Mouse (Mus musculus): ENCODE data around the gene Mbtd1. TPM values are rescaled to one million over a fixed set of nuclear protein-coding genes. Genes with fewer than 3 reads are reported as not detected.

The Mbtd1 gene
- polyA plus RNA-seq (2014; fragmentation: Illumina TruSeq; extraction: RNeasy Lipid Tissue Mini Kit (QIAGEN cat#74804); ENCODE audit: low read depth, low replicate concordance), result 14.3 TPM

GRCm38 (mm10) chr11:93885572-93886410, at the start of gene Mbtd1, which contains the start of gene Utp18:
Gene Mbtd1, plus strand, starts transcription at chr11:93885852.
Gene Utp18, minus strand, starts transcription at chr11:93885766.

GRCm38 (mm10) chr11:93956159-93956558, 70.5 kb downstream of the Mbtd1 start, which contains the start of gene Nme2:
Gene Nme2, minus strand, starts transcription at chr11:93956259.

GRCm38 (mm10) chr11:93968005-93968847, 82.6 kb downstream of the Mbtd1 start, which contains the start of the genes Gm20390 and Nme1:
Gene Gm20390, minus strand, starts transcription at chr11:93968293.
Gene Nme1, minus strand, starts transcription at chr11:93968521.

GRCm38 (mm10) chr11:93995720-93996305, 110.2 kb downstream of the Mbtd1 start, which contains the start of gene Spag9:
Gene Spag9, plus strand, starts transcription at chr11:93996091.

Other genes starting within 250 kb of the Mbtd1 start
- 22.4 TPM for gene Utp18, start 86 bp upstream of the Mbtd1 start, polyA plus RNA-seq (2014; fragmentation: Illumina TruSeq; extraction: RNeasy Lipid Tissue Mini Kit (QIAGEN cat#74804); ENCODE audit: low read depth, low replicate concordance)
- 118 TPM for gene Nme2, start 70.4 kb downstream of the Mbtd1 start, polyA plus RNA-seq (2014; fragmentation: Illumina TruSeq; extraction: RNeasy Lipid Tissue Mini Kit (QIAGEN cat#74804); ENCODE audit: low read depth, low replicate concordance)
- gene Gm20390, start 82.4 kb downstream of the Mbtd1 start, polyA plus RNA-seq (2014; fragmentation: Illumina TruSeq; extraction: RNeasy Lipid Tissue Mini Kit (QIAGEN cat#74804); ENCODE audit: low read depth, low replicate concordance), result not detected
- 9.9 TPM for gene Nme1, start 82.7 kb downstream of the Mbtd1 start, polyA plus RNA-seq (2014; fragmentation: Illumina TruSeq; extraction: RNeasy Lipid Tissue Mini Kit (QIAGEN cat#74804); ENCODE audit: low read depth, low replicate concordance)
- 51.2 TPM for gene Spag9, start 110.2 kb downstream of the Mbtd1 start, polyA plus RNA-seq (2014; fragmentation: Illumina TruSeq; extraction: RNeasy Lipid Tissue Mini Kit (QIAGEN cat#74804); ENCODE audit: low read depth, low replicate concordance)

All from liver, adult 10 weeks (tissue).